Mouse (Mus musculus) intestine, embryonic 15.5 days (tissue): ENCODE measurements around the gene Tet3. TPM values are rescaled to one million over a fixed set of nuclear protein-coding genes. Genes with fewer than 3 reads are reported as not detected.
A peak's percentile ranks its signal among the peaks of the same experiment; 100 is the strongest.

ENCODE experiments used
- ATAC-seq: fragments of 200-750 bp; cut with Nextera tagmentation; 2 replicates; pipeline ENCODE4 v1.8.0; 2017; ENCODE audit warnings: moderate TSS enrichment, moderate library complexity
- H3K27ac ChIP-seq: fragments of 300-500 bp; sonication (generic); 2 replicates; pipeline ENCODE4 v1.5.1; 2015; ENCODE audit warnings: mild to moderate bottlenecking, inconsistent platforms
- H3K27me3 ChIP-seq: fragments of 300-500 bp; sonication (generic); replicated peaks from 2 replicates; pipeline ENCODE4 v1.6.1; 2015; ENCODE audit warnings: inconsistent platforms
- H3K36me3 ChIP-seq: fragments of 300-500 bp; sonication (generic); 2 replicates; pipeline ENCODE4 v1.6.1; 2015; ENCODE audit warnings: inconsistent platforms
- H3K4me1 ChIP-seq: fragments of 300-500 bp; sonication (generic); replicated peaks from 2 replicates; pipeline ENCODE4 v1.6.1; 2015; ENCODE audit warnings: inconsistent platforms
- H3K4me2 ChIP-seq: fragments of 300-500 bp; sonication (generic); replicated peaks from 2 replicates; pipeline ENCODE4 v1.6.1; 2015; ENCODE audit warnings: mild to moderate bottlenecking, inconsistent platforms
- H3K4me3 ChIP-seq: fragments of 300-500 bp; sonication (generic); replicated peaks from 2 replicates; pipeline ENCODE4 v1.5.1; 2015; ENCODE audit warnings: inconsistent platforms
- H3K9ac ChIP-seq: fragments of 300-500 bp; sonication (generic); 2 replicates; pipeline ENCODE4 v1.6.1; 2015; ENCODE audit warnings: inconsistent platforms
- H3K9me3 ChIP-seq: fragments of 300-500 bp; sonication (generic); 2 replicates; pipeline ENCODE4 v1.6.1; 2016; ENCODE audit warnings: inconsistent platforms
- WGBS: fragments of 180-500 bp; shearing (Covaris S2); methylation state at CpG from one replicate; pipeline ENCODE4 v1.1.7; 2015; 5-methylcytosine and 5-hydroxymethylcytosine counted together
- polyA plus RNA-seq: library from polyadenylated mRNA; unstranded; fragments of >200 nt; fragmentation: Nextera tagmentation; extraction: Ambion mirVana; gene quantifications from 2 replicates; pipeline ENCODE4 v1.2.1, GENCODE M21; 2015

Gene Tet3
- polyA plus RNA-seq, 1 experiment from 2014 or later: 41.8 TPM

- WGBS: 59% methylated on average over 2 of the region's 2 CpGs
- H3K9ac ChIP-seq: no peak overlapping the region
- H3K9me3 ChIP-seq: no peaks in the 10 kb centered on the region
- no peak overlapping the region for H3K4me2 ChIP-seq
- no peak for ATAC-seq
- H3K4me3 ChIP-seq: no peak overlapping the region
- no peak overlapping the region for H3K27ac ChIP-seq
- H3K4me1 ChIP-seq: 0 out of 2 replicates have a peak, but pooled peaks cover 8% of the 10 kb centered on the region
- H3K27me3 ChIP-seq: no peaks in the 10 kb centered on the region
- no peaks in the 10 kb centered on the region for H3K36me3 ChIP-seq
These were observed 136.1 kb downstream of the Tet3 start for GRCm38 (mm10) chr6:83322794-83323193.

- 63% methylated on average over 1 of the region's 1 CpGs for WGBS
- ATAC-seq: no peak
- H3K36me3 ChIP-seq: no peaks in the 10 kb centered on the region
- no peaks in the 10 kb centered on the region for H3K9me3 ChIP-seq
- H3K27me3 ChIP-seq: no peaks in the 10 kb centered on the region
- H3K9ac ChIP-seq: no peak overlapping the region
- H3K27ac ChIP-seq: no peak overlapping the region
- no peak overlapping the region for H3K4me3 ChIP-seq
- H3K4me2 ChIP-seq: no peak overlapping the region
- H3K4me1 ChIP-seq: peaks cover 6% of the 10 kb centered on the region; the same call in 1 of the 2 replicates
These were observed 137.0 kb downstream of the Tet3 start for GRCm38 (mm10) chr6:83321927-83322326.

- peak overlapping the region; percentile 91 for H3K4me2 ChIP-seq
- H3K27ac ChIP-seq: peak overlapping the region; percentile 59; the same call in 1 of the 2 replicates
- H3K9ac ChIP-seq: peak overlapping the region; percentile 79
- H3K9me3 ChIP-seq: no peaks in the 10 kb centered on the region
- H3K4me3 ChIP-seq: peak overlapping the region; percentile 96
- no peaks in the 10 kb centered on the region; the same call in 1 of the 2 replicates for H3K36me3 ChIP-seq
- H3K27me3 ChIP-seq: no peaks in the 10 kb centered on the region
- peaks cover 10% of the 10 kb centered on the region for H3K4me1 ChIP-seq
- peak; percentile 98 for ATAC-seq
- WGBS: under 1% methylated on average over 52 of the region's 52 CpGs
These were observed 141.7 kb downstream of the Tet3 start for GRCm38 (mm10) chr6:83317108-83317741.

- peak overlapping the region; percentile 96 for H3K4me3 ChIP-seq
- H3K4me2 ChIP-seq: peak overlapping the region; percentile 91
- no peak overlapping the region for H3K9ac ChIP-seq
- peaks cover 10% of the 10 kb centered on the region for H3K4me1 ChIP-seq
- peaks cover 7% of the 10 kb centered on the region for H3K36me3 ChIP-seq
- no peak for ATAC-seq
- no peaks in the 10 kb centered on the region for H3K27me3 ChIP-seq
- no peaks in the 10 kb centered on the region for H3K9me3 ChIP-seq
- H3K27ac ChIP-seq: no peak overlapping the region
- WGBS: 4% methylated on average over 10 of the region's 10 CpGs
These were observed 142.9 kb downstream of the Tet3 start for GRCm38 (mm10) chr6:83316022-83316421.

GRCm38 (mm10) chr6:83315293-83315692, 143.6 kb downstream of the Tet3 start:
- H3K27me3 ChIP-seq: no peaks in the 10 kb centered on the region
- H3K4me2 ChIP-seq: no peak overlapping the region
- no peak overlapping the region for H3K4me3 ChIP-seq
- no peak overlapping the region for H3K27ac ChIP-seq
- H3K9me3 ChIP-seq: no peaks in the 10 kb centered on the region
- H3K4me1 ChIP-seq: peaks cover 10% of the 10 kb centered on the region
- no peak overlapping the region for H3K9ac ChIP-seq
- peaks cover 13% of the 10 kb centered on the region for H3K36me3 ChIP-seq
- ATAC-seq: no peak

- H3K9ac ChIP-seq: no peak overlapping the region
- H3K27me3 ChIP-seq: no peaks in the 10 kb centered on the region
- no peak overlapping the region for H3K4me2 ChIP-seq
- H3K27ac ChIP-seq: 0 out of 2 replicates have a peak overlapping the region, but pooled peaks have one; percentile 77
- H3K9me3 ChIP-seq: no peaks in the 10 kb centered on the region
- H3K36me3 ChIP-seq: peaks cover 24% of the 10 kb centered on the region
- ATAC-seq: no peak; the same call in 1 of the 2 replicates
- peaks cover 10% of the 10 kb centered on the region for H3K4me1 ChIP-seq
- no peak overlapping the region for H3K4me3 ChIP-seq
- 86% methylated on average over 8 of the region's 8 CpGs for WGBS
These were observed 146.4 kb downstream of the Tet3 start for GRCm38 (mm10) chr6:83312514-83312913.

Other genes with a start within 250 kb of the Tet3 start
- gene Slc4a5, start 239.3 kb downstream of the Tet3 start, polyA plus RNA-seq: 0.39 and 0.41 TPM in 2 replicates
- 38.4 and 42.0 TPM in 2 replicates for gene Mthfd2, start 133.2 kb downstream of the Tet3 start, polyA plus RNA-seq
- 56.7 and 63.9 TPM in 2 replicates for gene Mob1a, start 133.1 kb downstream of the Tet3 start, polyA plus RNA-seq
- 183 and 188 TPM in 2 replicates for gene Bola3, start 109.9 kb downstream of the Tet3 start, polyA plus RNA-seq
- 68.8 and 73.3 TPM in 2 replicates for gene Dguok, start 47.9 kb upstream of the Tet3 start, polyA plus RNA-seq
- 1,278 and 1,309 TPM in 2 replicates for gene Actg2, start 77.2 kb upstream of the Tet3 start, polyA plus RNA-seq
- gene Stambp, start 113.6 kb upstream of the Tet3 start, polyA plus RNA-seq: 26.4 and 26.5 TPM in 2 replicates
- 0.09 and 0.15 TPM in 2 replicates for gene Clec4f, start 197.1 kb upstream of the Tet3 start, polyA plus RNA-seq
- gene Cd207, start 218.8 kb upstream of the Tet3 start, polyA plus RNA-seq: not detected in 2 replicates